Mouse (Mus musculus): Measurements from ENCODE around the gene Nhlrc3.
A peak's percentile ranks its signal among the peaks of the same experiment; 100 is the strongest.

The Nhlrc3 gene

DNA sequence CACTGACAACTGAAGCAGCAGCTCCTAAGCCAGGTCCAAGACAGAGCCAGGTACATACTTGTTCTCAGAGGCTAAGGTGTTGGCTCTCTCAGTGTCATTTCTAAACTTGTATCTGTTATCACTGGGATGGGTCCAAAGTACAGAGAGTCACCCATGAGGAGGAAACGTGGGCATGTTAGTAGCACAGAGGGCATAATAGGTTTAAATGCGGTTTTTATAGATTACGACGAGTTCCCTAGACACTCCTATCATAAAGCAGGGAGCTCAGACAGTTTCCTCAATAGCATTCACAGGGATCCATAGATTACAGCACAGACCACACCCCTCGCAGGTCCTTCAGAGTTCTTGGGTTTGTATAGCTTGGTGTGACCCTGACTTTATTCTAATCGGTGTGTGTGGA is 9.1 kb downstream of the Nhlrc3 start:
- DNase-seq: no peak

DNA sequence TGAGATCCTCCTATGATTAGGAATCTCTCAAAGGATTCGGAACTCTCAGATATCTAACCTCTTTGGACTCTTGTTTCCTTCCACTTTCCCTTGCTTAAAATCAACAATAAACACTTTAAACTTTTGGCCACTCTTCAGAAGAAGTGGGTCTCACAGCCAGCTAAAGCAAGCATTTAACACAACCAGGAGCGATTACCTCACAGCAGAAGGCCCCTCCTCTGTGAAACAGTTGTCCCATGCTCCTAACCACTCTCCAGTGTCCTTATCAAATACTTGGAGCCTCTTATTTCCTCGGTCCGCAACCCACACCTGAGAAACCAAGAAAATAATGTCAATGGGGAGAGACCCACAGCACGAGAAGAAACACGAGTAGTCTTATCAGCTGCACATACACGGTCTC is 9.8 kb downstream of the Nhlrc3 start:
- DNase-seq: no peak

DNA sequence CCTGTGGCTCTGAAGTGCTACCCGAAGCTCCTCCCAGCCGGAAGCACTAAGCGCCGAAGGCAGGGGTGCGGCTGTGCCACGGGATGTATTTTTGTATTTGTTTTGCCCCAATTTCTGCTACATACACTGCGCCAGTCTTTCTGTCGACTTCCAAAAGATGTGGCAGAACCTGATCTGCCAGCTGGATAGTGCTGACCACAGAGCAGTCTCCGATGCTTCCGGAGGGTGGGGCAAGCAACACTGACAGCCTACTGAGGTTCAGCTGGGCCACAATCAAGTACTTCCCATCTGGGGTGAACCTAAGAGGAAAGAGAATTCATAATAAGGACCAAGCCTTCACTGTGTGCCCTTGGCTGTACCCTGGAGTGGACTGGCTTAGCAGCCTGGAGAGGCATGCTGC is 10.8 kb downstream of the Nhlrc3 start:
- no peak for DNase-seq

DNA sequence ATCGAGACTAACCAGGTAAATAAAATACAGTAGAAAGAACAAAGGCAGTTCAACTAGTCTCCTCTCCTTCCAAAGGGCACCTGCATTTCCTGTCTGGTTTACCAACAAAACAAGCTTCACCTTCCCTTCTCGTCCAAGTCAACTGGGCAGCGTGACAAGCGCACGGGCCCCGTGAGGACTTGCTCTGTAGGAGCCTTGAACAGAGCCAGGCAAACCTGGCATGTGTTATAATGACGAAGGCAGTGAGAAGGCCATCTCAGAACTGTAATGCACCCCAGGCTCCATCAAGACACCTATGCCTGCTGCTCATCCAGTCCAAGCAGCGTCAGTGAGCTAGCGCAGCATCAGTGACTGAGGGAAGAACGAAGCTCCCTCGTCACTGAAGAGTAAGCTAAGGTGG is 12.5 kb downstream of the Nhlrc3 start:
- DNase-seq: no peak

DNA sequence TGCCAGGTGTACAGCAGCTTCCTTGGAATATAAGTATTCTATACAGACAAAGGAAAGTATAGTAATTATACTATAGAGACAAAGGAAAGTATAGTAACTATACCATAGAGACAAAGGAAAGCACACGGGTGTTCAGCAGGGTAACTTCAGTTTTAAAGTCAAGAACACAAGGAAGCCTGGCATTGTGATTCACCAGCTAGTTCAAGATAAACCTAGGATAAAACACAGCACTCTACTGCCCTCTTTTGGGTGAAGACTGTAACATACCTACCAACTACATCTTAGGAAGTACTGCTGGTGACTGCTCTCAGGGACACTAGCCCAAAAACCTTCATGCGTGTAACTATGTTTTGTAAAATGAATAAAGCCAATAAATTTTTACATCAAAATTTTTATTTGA is 14.9 kb downstream of the Nhlrc3 start:
- DNase-seq: peak; percentile 54

DNA sequence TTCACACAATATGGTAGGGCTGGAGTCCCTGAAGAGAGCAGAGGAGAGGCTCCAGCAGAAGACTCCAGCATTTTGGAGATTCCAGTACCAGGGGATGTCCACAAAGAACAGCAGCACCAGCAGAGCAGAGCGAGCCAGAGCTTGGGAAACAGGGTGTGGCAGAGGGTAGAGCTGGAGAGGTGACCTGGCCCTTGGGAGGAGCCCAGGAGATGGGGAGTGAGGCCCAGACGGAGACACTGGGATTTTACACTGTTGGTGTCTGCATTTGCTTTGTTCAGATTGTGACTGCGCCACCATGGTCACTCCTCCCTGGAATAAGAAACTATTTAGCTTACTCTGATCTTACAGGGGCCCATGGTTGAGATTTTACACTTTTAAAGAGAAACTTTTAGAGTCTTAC is 16.3 kb downstream of the Nhlrc3 start:
- no peak for DNase-seq

DNA sequence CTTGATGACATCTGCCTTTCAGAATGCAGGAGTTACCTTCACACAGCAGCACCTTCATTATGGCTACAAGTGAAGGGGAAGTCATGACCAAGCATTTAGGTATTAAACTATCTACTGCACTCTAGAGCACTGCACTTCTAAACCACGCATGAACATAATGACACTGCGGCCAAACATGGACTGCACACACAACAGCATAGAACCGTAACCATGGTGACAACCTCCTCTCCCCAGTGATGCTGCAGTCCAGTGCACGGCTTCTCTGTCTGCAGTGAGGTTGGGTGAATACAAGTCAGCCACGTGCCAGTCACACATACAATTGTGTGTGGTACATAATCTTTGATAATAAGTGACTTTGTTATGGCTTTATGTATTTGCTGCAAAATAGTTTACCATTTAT is 17.6 kb downstream of the Nhlrc3 start:
- DNase-seq: no peak

DNA sequence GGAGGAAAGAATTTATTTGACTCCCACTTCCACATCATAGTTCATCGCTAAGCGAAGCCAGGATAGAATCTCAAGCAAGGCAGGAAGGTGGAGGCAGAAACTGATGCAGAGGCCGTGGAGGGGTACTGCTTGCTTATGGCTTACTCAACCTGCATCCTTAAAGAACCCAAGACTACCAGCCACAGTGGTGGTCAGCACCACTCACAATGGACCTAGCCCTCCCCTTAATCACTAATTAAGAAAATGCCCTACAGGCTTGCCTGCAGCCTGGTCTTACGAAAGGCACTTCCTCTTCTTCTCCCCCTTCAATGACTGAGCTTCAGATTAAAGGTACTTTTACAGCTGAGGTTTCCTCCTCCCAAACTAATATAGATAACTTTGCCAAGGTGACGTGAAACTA is 26.6 kb downstream of the Nhlrc3 start:
- DNase-seq: no peak

DNA sequence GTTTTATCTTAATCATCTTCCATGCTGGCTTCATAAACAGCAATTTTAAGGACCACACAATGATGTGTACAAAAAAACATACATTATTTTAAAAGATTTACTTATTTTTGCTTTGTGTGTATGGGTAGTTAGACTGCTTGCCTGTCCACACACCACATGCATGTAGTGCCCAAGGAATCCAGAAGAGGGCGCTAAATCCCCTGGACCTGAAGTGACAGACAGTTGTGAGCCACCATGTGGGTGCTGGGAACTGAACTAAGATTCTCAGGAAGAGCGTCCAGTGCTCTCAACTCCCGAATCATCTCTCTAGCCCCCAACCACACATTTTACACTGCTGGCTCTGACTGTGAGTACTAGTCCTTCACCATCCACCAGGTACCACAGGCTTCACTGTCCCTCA is 28.5 kb downstream of the Nhlrc3 start:
- no peak for DNase-seq

DNA sequence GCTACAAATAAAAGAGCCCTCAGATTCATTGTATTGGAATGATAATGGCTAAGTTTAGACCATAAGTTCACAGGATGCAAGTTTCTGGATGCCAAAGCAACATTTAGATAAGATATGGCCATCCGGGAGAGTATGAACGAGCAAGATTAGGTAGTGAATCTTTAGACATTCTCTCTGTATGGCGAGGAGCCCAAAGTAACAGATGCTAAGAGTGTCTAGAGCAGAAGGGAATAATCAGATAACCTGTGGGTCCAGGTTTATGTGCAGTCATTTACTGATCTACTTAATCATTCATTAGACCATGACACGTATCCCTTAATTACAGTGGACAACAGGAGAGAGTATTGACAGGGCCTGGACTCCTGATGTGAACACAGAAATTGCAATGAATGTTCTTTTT is 39.6 kb downstream of the Nhlrc3 start:
- DNase-seq: no peak

DNA sequence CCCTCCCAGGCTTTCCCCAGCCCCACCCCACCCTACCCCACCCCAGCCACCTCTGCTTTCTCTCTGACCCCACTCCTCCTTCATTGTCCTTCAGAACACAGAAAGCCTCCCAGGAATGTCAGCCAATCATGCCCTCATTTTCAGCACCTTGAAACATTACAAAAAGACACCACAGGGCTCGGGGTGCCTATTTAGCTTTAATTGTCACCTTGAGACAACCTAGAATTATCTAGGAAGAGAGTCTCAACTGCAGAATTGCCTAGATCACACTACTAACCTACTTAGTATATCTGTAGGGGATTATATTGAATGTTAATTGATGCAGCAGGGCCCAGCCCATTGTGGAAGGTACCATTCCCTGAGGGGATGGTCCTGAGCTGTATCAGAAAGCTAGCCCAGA is 40.4 kb downstream of the Nhlrc3 start:
- DNase-seq: no peak

DNA sequence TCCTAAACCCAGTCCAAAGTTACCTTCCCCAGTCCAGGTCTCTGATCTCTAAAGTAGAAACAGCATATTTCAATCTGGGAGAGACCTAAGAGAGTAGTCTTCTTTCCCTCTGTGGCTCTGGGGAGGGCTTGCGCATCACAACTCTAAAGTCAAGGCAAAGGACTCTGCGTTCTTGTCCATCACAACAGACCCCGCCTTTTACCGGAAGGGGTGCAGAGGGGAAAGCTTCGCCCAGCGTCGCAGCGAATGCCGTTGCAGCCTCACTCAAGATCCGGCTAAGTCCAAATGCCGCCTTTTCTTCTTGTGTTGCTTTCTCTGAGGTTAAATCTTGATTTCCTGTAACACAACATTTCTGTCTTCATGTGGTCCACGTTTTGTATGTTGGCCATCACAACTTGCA is 41.5 kb downstream of the Nhlrc3 start:
- no peak for DNase-seq

DNA sequence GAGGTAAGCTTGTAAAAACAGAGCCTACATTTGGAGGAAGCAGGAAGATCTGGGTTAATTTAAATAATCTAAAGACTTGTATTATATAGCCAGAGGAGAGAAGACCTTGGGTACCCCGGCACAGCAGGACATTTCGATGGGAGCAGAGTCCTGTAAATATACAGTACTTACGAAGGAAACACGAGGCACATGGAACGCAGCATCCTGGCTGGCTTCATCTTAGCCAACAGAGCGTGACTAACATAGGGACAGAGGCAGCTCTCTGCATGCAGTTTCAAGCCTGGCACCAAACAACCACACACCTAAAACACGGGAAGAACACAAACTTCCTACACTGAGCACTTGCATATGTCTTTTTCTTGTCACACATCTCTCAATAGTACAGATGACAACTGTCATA is 45.4 kb downstream of the Nhlrc3 start:
- no peak for DNase-seq

DNA sequence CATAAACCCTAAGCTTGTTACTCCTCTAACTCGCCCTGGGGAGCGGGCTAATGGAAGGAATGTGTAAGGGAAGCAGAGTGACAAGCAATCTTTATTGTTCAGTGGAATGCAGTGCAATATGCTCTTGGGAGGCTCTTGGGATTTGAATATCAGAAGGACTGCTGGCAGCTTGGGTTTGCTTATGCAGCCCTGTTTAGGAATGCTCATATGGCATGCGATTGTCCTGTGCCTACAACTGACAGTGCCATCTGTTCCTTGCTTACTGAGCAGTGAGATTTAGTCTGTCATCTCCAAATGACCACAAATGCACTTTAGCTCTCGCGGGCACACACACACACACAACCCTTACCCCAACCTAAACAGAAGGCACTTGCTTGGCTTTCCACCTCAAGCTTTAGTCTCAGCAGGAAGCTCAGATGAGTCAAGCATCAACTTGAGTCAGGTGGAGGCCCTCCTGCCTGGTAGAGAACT is 47.1 kb downstream of the Nhlrc3 start:
- DNase-seq: no peak

DNA sequence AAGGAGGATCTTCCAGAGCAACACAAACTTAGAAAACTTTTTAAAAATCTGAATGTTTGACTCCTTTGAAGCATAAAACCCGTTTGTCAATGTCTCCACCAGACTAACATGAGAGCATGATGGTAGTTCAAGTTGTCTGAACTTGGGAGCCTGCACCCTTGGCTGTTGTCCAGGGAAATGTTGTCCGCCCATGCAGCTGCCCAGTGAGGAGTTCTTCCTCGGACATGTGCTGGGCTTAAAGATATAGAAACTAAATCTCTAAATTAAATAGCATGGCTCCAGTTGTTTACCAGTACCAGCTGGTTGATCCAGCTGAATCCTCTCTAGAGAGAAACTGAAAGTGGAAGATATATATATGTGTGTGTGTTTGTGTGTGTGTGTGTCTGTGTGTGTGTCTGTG is 49.2 kb downstream of the Nhlrc3 start:
- peak; percentile 6 for DNase-seq

DNA sequence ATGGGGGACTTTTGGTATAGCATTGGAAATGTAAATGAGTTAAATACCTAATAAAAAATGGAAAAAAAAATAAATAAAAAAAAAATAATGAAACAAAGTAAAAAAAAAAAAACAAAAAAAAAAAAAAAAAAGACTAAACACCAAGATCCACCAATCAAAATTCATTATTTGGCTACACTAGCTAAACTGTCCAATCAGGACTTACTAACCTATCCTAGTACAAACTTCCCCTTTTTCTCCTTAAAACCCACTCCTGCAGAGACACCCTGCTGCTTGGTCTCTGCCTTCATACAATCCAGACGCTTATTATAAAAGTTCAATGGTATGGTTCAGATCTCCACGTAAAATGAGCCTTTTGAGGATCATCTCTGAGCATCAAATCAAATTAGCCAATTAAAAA is 49.7 kb downstream of the Nhlrc3 start:
- no peak for DNase-seq

DNA sequence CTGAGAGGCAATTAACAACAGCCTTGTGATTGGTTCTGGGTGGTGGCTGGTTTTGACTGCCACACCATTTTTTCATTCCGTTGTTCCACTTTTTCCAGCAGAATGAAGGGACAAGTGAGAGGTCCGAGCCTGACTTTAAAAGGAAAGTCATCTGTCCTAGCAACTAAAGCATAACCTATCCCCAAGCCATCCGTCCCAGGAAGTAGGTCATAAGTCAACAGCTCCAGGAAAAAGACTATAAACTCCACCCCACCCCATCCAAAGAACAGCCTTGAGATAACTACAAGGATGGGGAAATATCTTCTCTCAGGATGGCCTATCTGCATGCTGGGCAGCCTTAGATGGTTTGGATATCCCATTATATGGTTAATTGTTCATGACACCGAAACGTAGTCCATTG is 50.9 kb downstream of the Nhlrc3 start:
- DNase-seq: no peak

DNA sequence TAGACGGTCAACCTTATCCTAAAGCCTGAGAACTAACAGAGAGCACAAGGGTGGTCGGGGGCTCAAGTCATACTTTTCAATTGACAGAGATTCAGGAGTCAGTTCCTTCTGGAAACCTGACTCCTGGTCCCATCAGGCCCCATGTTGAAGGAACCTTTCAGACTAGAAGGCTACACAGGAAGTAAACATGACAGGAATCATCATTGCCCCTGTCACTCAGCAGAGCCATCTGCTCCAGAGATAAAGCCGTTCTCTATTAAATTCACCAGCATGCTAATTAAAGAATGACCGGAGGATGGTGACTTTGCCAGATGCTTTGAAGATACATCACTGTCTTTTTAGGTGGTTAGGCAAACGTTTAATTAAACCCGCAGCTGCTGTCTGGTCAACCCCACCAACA is 53.1 kb downstream of the Nhlrc3 start:
- no peak for DNase-seq

DNA sequence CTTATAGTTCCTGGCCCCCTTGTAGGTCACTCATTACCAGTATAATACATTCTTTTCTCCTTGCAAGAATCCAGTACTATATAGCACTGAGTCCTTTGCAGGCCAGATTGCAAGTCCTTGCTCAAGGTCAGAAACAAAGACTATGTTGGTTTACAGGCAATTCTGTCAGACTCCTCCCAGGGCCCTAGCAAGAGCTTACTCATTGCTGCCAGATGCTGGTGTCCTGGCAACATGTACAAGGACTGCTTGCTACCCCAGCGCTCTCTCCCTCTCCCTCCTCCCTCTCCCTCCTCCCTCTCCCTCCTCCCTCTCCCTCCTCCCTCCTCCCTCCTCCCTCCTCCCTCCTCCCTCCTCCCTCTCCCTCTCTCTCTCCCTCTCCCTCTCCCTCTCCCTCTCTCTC is 56.0 kb downstream of the Nhlrc3 start:
- no peak for DNase-seq
